Mouse (Mus musculus): ENCODE results near the gene Ankmy1. TPM values are rescaled to one million over a fixed set of nuclear protein-coding genes. Genes with fewer than 3 reads are reported as not detected.

The Ankmy1 gene
- total and polyA plus RNA-seq, 2 experiments = 0.09 TPM; not detected in 1

DNA sequence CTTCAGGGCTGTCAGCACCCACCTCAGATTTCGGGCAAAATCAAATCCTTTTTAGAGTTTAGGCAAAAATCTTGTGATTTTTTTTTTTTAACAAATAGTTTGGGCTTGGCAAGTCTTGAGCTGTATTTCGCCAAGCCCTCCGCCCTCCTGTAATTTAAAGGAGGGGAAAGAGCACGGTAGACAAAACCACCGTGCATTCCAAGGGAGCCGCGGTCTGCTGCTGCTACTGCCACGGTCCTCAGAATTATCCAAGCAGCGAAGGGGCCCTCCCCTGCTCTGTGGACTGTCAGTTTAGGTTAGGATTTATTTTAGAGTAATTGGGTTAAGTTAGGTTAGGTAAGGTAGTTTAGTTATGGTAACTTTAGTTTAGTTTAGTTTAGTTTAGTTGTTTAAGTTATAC, 87.6 kb downstream of the Ankmy1 start:
- Histone ChIP-seq H3K4me3 (ENCODE audit: insufficient read depth, low read depth, low read length) (no peak overlapping the region), H3K27me3 (ENCODE audit: control insufficient read depth, insufficient read depth, low read length) (no peaks in the 10 kb centered on the region), H3K36me3 (ENCODE audit: control insufficient read depth, insufficient read depth, low read length) (no peaks in the 10 kb centered on the region), H3K9ac (ENCODE audit: low read depth, low read length) (no peak overlapping the region), H3K79me2 (ENCODE audit: control insufficient read depth, insufficient read depth, low read length) (no peaks in the 10 kb centered on the region), H3K27ac (replicated peaks; ENCODE audit: insufficient read depth, low read depth, low read length) (no peak overlapping the region), H3K4me1 (ENCODE audit: control insufficient read depth, insufficient read depth, low read length) (no peaks in the 10 kb centered on the region)
- no peak for DNase-seq (ENCODE audit: extremely low read depth, low read depth, low spot score)
- TF ChIP-seq CTCF (IDR thresholded peaks at IDR 0.05; ENCODE audit: low read depth, low read length) = no peak
- no peak for TF ChIP-seq POLR2A (IDR thresholded peaks at IDR 0.05; ENCODE audit: extremely low read depth, insufficient read depth, low read length)
- whole genome bisulfite sequencing = 89% methylated on average over 9 of the region's 9 CpGs

DNA sequence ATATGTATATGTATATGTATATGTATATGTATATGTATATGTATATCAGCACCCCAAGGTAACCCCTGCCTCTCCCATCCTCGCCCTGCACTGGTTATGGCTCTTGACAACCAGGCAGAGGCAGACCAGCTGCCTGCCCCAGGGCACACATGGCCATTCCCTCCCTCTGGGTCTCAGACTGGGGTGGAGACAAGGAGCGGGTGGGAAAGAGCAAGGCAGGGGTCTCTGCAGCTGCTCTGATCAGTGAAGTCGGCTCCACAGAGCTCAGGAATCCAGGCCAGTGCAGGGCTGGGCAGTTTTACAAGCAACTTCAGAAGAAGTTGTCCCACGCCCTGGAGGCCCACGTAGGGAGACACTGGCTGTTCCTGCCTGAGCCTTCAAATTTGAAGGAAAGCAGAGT, 88.4 kb downstream of the Ankmy1 start:
- no peaks in the 10 kb centered on the region for H3K27me3 ChIP-seq (ENCODE audit: control insufficient read depth, insufficient read depth, low read length)
- no peak for DNase-seq (ENCODE audit: extremely low read depth, low read depth, low spot score)
- H3K4me3 ChIP-seq (ENCODE audit: insufficient read depth, low read depth, low read length) = no peak overlapping the region
- H3K4me1 ChIP-seq (ENCODE audit: control insufficient read depth, insufficient read depth, low read length) = no peaks in the 10 kb centered on the region
- H3K27ac ChIP-seq (replicated peaks; ENCODE audit: insufficient read depth, low read depth, low read length) = no peak overlapping the region
- no peak overlapping the region for H3K9ac ChIP-seq (ENCODE audit: low read depth, low read length)
- no peaks in the 10 kb centered on the region for H3K36me3 ChIP-seq (ENCODE audit: control insufficient read depth, insufficient read depth, low read length)
- 82% methylated on average over 5 of the region's 5 CpGs for WGBS
- no peaks in the 10 kb centered on the region for H3K79me2 ChIP-seq (ENCODE audit: control insufficient read depth, insufficient read depth, low read length)
- TF ChIP-seq POLR2A (IDR thresholded peaks at IDR 0.05; ENCODE audit: extremely low read depth, insufficient read depth, low read length) (no peak), CTCF (IDR thresholded peaks at IDR 0.05; ENCODE audit: low read depth, low read length) (no peak)

Other genes with a start within 250 kb of the Ankmy1 start
- 0.92 and 1.2 TPM in 2 replicates for gene Gpc1, start 71.3 kb downstream of the Ankmy1 start, total RNA-seq (2014; rRNA removed)
- 1.2 and 2.1 TPM in 2 replicates for gene Gpc1, start 71.3 kb downstream of the Ankmy1 start, polyA plus RNA-seq (2012; rRNA removed)
- gene Dusp28, start 4.1 kb upstream of the Ankmy1 start, total RNA-seq (2014; rRNA removed) = 11.9 and 13.9 TPM in 2 replicates
- 20.6 and 33.0 TPM in 2 replicates for gene Dusp28, start 4.1 kb upstream of the Ankmy1 start, polyA plus RNA-seq (2012; rRNA removed)
- gene Rnpepl1, start 7.9 kb upstream of the Ankmy1 start, total RNA-seq (2014; rRNA removed) = 21.6 and 35.6 TPM in 2 replicates
- 107 and 127 TPM in 2 replicates for gene Rnpepl1, start 7.9 kb upstream of the Ankmy1 start, polyA plus RNA-seq (2012; rRNA removed)
- 21.9 and 28.0 TPM in 2 replicates for gene Capn10, start 31.5 kb upstream of the Ankmy1 start, total RNA-seq (2014; rRNA removed)
- gene Capn10, start 31.5 kb upstream of the Ankmy1 start, polyA plus RNA-seq (2012; rRNA removed) = 33.7 and 40.5 TPM in 2 replicates
- gene Gpr35, start 48.0 kb upstream of the Ankmy1 start, total RNA-seq (2014; rRNA removed) = 0.18 and 0.47 TPM in 2 replicates
- gene Gpr35, start 48.0 kb upstream of the Ankmy1 start, polyA plus RNA-seq (2012; rRNA removed) = 0.20 and 0.53 TPM in 2 replicates
- 0.20 and 0.37 TPM in 2 replicates for gene Aqp12, start 103.4 kb upstream of the Ankmy1 start, total RNA-seq (2014; rRNA removed)
- gene Aqp12, start 103.4 kb upstream of the Ankmy1 start, polyA plus RNA-seq (2012; rRNA removed) = not detected in 2 replicates
- gene Kif1a, start 199.0 kb upstream of the Ankmy1 start, total RNA-seq (2014; rRNA removed) = 0.09 and 0.54 TPM in 2 replicates
- gene Kif1a, start 199.0 kb upstream of the Ankmy1 start, polyA plus RNA-seq (2012; rRNA removed) = 0.09 and 0.11 TPM in 2 replicates
- 394 and 587 TPM in 2 replicates for gene Agxt, start 232.3 kb upstream of the Ankmy1 start, total RNA-seq (2014; rRNA removed)
- gene Agxt, start 232.3 kb upstream of the Ankmy1 start, polyA plus RNA-seq (2012; rRNA removed) = 374 and 553 TPM in 2 replicates

Measured in liver, adult 2 months (tissue).